Mouse (Mus musculus) neural tube, embryonic 15.5 days (tissue): ENCODE data around the gene B3galnt2. TPM values are rescaled to one million over a fixed set of nuclear protein-coding genes. Genes with fewer than 3 reads are reported as not detected.
"Not testable (repeated sequence)": the region's sequence is repeated elsewhere in the genome, so short reads cannot be mapped to it uniquely, and the experiment has no call there.

Experiments
- ATAC-seq: fragments of 200-750 bp; cut with Nextera tagmentation; 2 replicates; pipeline ENCODE4 v1.8.0; 2017; ENCODE audit warnings: mild to moderate bottlenecking, moderate TSS enrichment, moderate library complexity; ENCODE audit not compliant: low FRiP score
- H3K27ac ChIP-seq: fragments of 300-500 bp; sonication (generic); replicated peaks from 2 replicates; pipeline ENCODE4 v1.5.1; 2015; ENCODE audit warnings: mild to moderate bottlenecking, inconsistent platforms
- H3K27me3 ChIP-seq: fragments of 300-500 bp; sonication (generic); replicated peaks from 2 replicates; pipeline ENCODE4 v1.6.1; 2015; ENCODE audit warnings: inconsistent platforms
- H3K36me3 ChIP-seq: fragments of 300-500 bp; sonication (generic); 2 replicates; pipeline ENCODE4 v1.6.1; 2015; ENCODE audit warnings: inconsistent platforms
- H3K4me1 ChIP-seq: fragments of 300-500 bp; sonication (generic); 2 replicates; pipeline ENCODE4 v1.6.1; 2015; ENCODE audit warnings: inconsistent platforms
- H3K4me2 ChIP-seq: fragments of 300-500 bp; sonication (generic); 2 replicates; pipeline ENCODE4 v1.6.1; 2015; ENCODE audit warnings: inconsistent platforms, mild to moderate bottlenecking, moderate library complexity
- H3K4me3 ChIP-seq: fragments of 300-500 bp; sonication (generic); replicated peaks from 2 replicates; pipeline ENCODE4 v1.5.1; 2015; ENCODE audit warnings: mild to moderate bottlenecking, inconsistent platforms
- H3K9ac ChIP-seq: fragments of 300-500 bp; sonication (generic); replicated peaks from 2 replicates; pipeline ENCODE4 v1.6.1; 2015; ENCODE audit warnings: mild to moderate bottlenecking, inconsistent platforms
- H3K9me3 ChIP-seq: fragments of 300-500 bp; sonication (generic); replicated peaks from 2 replicates; pipeline ENCODE4 v1.6.1; 2016; ENCODE audit warnings: inconsistent platforms
- WGBS: fragments of 180-500 bp; shearing (Covaris S2); methylation state at CpG from one replicate; pipeline ENCODE4 v1.1.7; 2015; ENCODE audit warnings: mixed read lengths; 5-methylcytosine and 5-hydroxymethylcytosine counted together
- polyA plus RNA-seq: library from polyadenylated mRNA; unstranded; fragments of >200 nt; fragmentation: Nextera tagmentation; extraction: Ambion mirVana; gene quantifications from 2 replicates; pipeline ENCODE4 v1.2.1, GENCODE M21; 2015

The B3galnt2 gene
- polyA plus RNA-seq, 1 experiment from 2014 or later, result 17.0 TPM

DNA sequence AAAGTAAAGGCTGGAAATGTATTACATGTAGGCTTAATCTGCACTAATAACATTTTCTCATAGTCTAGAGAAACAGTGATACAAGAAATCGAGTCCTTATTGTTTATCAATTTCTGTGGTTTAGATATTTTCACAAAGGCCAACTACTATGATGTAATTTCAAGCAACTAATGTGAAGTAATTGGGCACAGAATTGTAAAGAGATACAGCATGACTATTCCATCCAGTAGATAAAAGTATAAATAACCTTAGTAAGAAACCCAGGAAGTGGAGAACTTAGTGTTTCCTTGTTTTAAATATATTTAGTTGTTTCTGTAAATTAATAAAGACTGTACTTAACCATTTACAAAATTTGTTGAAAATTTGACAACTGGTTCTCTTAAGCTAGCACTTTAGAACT is 15.5 kb downstream of the B3galnt2 start:
- Histone ChIP-seq H3K9me3 (no peaks in the 10 kb centered on the region), H3K27ac (no peak overlapping the region), H3K4me2 (no peak overlapping the region), H3K4me1 (no peaks in the 10 kb centered on the region), H3K27me3 (no peaks in the 10 kb centered on the region), H3K9ac (no peak overlapping the region), H3K4me3 (no peak overlapping the region), H3K36me3 (peaks cover 18% of the 10 kb centered on the region; the same call in 1 of the 2 replicates)
- 98% methylated on average over 1 of the region's 1 CpGs for WGBS
- ATAC-seq, result no peak

DNA sequence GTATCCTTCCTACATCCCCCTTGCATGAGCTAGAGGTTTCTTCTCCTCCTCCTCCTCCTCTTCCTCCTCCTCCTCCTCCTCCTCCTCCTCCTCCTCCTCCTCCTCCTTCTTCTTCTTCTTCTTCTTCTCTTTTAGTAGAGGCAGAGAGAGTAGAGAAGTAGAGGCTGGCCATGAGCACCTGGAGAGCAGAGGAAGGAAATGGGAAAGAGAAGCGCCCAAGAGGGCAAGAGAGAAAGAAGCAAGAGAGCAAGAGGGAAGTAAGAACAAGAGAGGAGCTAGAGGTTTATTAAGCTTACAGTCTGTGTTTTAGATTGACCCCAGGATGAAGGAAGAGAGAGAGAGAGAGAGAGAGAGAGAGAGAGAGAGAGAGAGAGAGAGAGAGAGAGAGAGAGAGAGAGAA is 27.6 kb downstream of the B3galnt2 start:
- not testable (repeated sequence) for H3K4me1 ChIP-seq, H3K4me2 ChIP-seq, H3K27me3 ChIP-seq, H3K9ac ChIP-seq, H3K9me3 ChIP-seq, ATAC-seq, H3K4me3 ChIP-seq, H3K27ac ChIP-seq
- WGBS, result 78% methylated on average over 1 of the region's 1 CpGs
- H3K36me3 ChIP-seq, result peaks cover 13% of the 10 kb centered on the region

DNA sequence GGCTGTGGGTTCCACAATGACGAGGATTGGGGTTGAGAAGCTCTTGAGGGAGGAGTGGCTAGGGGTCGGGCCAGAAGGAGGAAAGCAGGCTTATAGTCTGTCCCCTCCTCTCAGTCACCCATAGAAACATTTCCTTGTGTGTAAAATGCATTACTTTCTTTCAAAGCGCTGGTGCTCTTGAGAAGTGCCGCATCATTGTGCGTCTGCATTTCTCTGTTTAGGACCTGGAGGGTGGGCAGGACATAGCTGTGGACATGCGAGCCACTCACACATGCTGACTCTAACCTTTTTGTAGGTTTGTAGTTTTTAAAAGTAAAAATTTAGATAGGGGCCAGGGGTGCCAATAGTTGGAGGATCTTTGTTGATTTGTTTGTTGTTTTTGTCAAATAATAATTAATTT is 29.3 kb downstream of the B3galnt2 start:
- Histone ChIP-seq H3K27me3 (no peaks in the 10 kb centered on the region), H3K4me2 (no peak overlapping the region), H3K9me3 (no peaks in the 10 kb centered on the region), H3K4me1 (no peaks in the 10 kb centered on the region), H3K9ac (no peak overlapping the region), H3K36me3 (peaks cover 9% of the 10 kb centered on the region), H3K4me3 (no peak overlapping the region), H3K27ac (no peak overlapping the region)
- 90% methylated on average over 6 of the region's 6 CpGs for WGBS
- no peak for ATAC-seq

GRCm38 (mm10) chr13:13989135-13989534 is 34.9 kb downstream of the B3galnt2 start:
- Histone ChIP-seq H3K4me1 (no peaks in the 10 kb centered on the region), H3K4me3 (no peak overlapping the region), H3K27ac (no peak overlapping the region), H3K9me3 (no peaks in the 10 kb centered on the region), H3K27me3 (no peaks in the 10 kb centered on the region), H3K4me2 (no peak overlapping the region), H3K36me3 (peaks cover 33% of the 10 kb centered on the region), H3K9ac (no peak overlapping the region)
- no peak for ATAC-seq
- WGBS, result 95% methylated on average over 2 of the region's 2 CpGs

- Histone ChIP-seq H3K4me1 (no peaks in the 10 kb centered on the region), H3K4me2 (no peak overlapping the region), H3K9ac (no peak overlapping the region), H3K36me3 (peaks cover 44% of the 10 kb centered on the region), H3K9me3 (no peaks in the 10 kb centered on the region), H3K27ac (no peak overlapping the region), H3K4me3 (no peak overlapping the region), H3K27me3 (no peaks in the 10 kb centered on the region)
- 79% methylated on average over 2 of the region's 2 CpGs for WGBS
- ATAC-seq, result no peak
Observed at GRCm38 (mm10) chr13:13990391-13990790, 36.1 kb downstream of the B3galnt2 start.

GRCm38 (mm10) chr13:13993041-13993440 is 38.8 kb downstream of the B3galnt2 start:
- no peak for ATAC-seq
- Histone ChIP-seq H3K9me3 (no peaks in the 10 kb centered on the region), H3K27ac (no peak overlapping the region), H3K4me1 (no peaks in the 10 kb centered on the region), H3K4me3 (no peak overlapping the region), H3K27me3 (no peaks in the 10 kb centered on the region), H3K36me3 (peaks cover 64% of the 10 kb centered on the region), H3K4me2 (no peak overlapping the region), H3K9ac (no peak overlapping the region)
- 74% methylated on average over 3 of the region's 3 CpGs for WGBS

DNA sequence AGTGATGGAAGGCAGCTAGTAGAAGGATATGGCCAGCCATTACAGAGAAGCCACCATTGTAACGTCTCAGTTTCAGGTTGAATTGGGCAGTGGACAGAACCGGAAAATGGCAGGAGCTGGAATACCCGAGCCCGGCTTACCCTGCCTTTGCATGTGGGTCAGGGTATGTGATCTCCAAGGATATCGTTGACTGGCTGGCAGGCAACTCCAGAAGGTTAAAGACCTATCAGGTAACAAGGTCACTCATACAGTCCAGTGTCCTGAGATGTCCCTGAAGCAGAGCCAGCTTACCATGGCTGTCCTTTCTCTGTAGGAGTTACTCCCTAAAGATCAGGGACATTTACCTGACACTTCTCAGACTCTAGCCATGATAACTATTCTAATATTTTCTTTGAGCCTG is 40.8 kb downstream of the B3galnt2 start:
- H3K27me3 ChIP-seq, result no peaks in the 10 kb centered on the region
- H3K36me3 ChIP-seq, result peaks cover 75% of the 10 kb centered on the region
- WGBS, result 97% methylated on average over 5 of the region's 5 CpGs

DNA sequence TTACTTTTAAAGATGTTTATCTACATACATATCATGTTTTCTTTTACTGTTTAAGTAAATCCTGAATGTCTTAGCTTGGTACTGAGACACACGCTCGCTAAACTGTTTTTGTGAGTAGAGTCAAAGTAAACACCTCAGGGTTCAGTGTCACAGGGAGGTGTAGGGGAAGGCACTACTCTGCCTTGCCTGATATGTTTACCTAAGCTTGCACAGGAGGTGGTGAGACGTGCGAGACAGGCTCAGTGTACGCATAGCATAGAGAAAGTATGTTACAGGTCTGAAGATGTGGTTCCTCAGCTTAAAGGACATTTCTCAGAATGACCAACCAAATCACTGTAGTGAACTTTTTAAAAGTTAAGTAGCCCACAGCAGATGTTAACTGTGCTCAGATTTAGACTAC is 43.2 kb downstream of the B3galnt2 start:
- 88% methylated on average over 5 of the region's 5 CpGs for WGBS
- no peak for ATAC-seq
- Histone ChIP-seq H3K9me3 (no peaks in the 10 kb centered on the region), H3K36me3 (peaks cover 87% of the 10 kb centered on the region), H3K9ac (no peak overlapping the region), H3K4me2 (no peak overlapping the region), H3K27ac (no peak overlapping the region), H3K4me1 (no peaks in the 10 kb centered on the region), H3K27me3 (no peaks in the 10 kb centered on the region), H3K4me3 (no peak overlapping the region)

More for the DNA sequence above, 40.8 kb downstream of the B3galnt2 start:
- H3K4me3 ChIP-seq, result no peak overlapping the region
- no peak overlapping the region for H3K9ac ChIP-seq
- H3K4me1 ChIP-seq, result no peaks in the 10 kb centered on the region
- H3K4me2 ChIP-seq, result no peak overlapping the region
- H3K27ac ChIP-seq, result no peak overlapping the region
- no peak for ATAC-seq
- no peaks in the 10 kb centered on the region for H3K9me3 ChIP-seq

DNA sequence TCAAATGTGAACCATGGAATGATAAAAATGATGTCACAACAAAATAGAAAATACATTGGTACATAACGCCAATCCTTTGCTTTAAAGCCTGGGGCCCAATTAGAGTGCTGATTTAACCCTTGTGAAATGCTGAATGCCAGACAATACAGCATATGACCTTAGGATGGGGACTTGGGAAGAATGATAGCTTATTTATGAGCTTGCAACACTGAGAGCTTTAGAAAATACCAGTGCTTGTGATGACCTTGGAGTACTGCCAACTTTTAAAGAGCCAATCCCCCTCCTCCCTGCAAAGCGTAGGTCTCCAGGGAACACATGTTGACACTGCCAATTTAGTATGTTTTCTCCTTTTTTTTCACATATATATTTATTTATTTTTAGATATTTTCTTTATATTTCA is 48.4 kb downstream of the B3galnt2 start:
- no peak for ATAC-seq
- 60% methylated on average over 2 of the region's 2 CpGs for WGBS
- Histone ChIP-seq H3K4me2 (no peak overlapping the region), H3K4me1 (no peaks in the 10 kb centered on the region), H3K4me3 (no peak overlapping the region), H3K9me3 (no peaks in the 10 kb centered on the region), H3K27me3 (no peaks in the 10 kb centered on the region), H3K9ac (no peak overlapping the region), H3K36me3 (peaks cover 73% of the 10 kb centered on the region), H3K27ac (no peak overlapping the region)

DNA sequence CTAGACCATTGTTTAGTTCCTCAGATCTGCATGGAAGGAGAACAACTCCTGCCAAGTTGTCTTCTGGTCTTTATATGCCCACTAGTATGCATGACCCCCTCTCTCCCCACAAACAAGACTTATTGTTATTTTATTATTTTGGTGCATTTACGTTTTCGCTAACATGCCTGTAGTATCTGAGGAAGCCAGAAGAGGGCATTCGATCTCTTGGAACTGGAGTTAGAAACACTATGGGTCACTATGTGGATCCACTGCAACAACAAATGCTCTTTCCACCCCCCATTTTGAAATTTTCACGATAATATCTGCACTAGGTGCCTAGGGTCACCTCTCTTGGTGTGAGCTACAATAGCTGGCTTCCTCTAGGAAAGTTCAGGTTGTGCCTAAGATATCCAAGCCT is 49.8 kb downstream of the B3galnt2 start:
- WGBS, result 86% methylated on average over 4 of the region's 4 CpGs
- ATAC-seq, result no peak
- H3K4me3 ChIP-seq, result no peak overlapping the region
- peaks cover 72% of the 10 kb centered on the region for H3K36me3 ChIP-seq
- H3K27ac ChIP-seq, result no peak overlapping the region
- H3K9me3 ChIP-seq, result no peaks in the 10 kb centered on the region
- H3K27me3 ChIP-seq, result no peaks in the 10 kb centered on the region
- H3K4me1 ChIP-seq, result no peaks in the 10 kb centered on the region
- H3K4me2 ChIP-seq, result no peak overlapping the region
- H3K9ac ChIP-seq, result no peak overlapping the region

DNA sequence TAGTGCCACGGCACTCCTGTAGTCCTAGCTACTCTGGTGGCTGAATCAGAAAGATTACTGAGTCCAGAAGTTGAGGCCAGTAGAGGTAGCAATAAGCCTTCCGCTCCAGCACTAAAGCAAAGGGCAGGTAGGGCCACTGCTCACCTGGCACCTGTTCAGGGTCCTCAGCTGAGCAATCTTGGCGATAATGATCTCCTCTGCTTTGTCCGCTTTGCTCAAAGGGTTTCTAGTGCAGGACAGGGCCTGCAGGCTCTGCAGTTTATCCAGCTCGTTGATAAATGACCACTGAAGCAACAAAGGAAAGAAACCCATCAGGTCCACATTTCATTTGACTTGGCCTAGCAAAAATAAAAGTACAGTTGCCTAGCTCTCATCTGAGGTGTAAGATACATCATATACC is 50.7 kb downstream of the B3galnt2 start:
- WGBS, result 92% methylated on average over 5 of the region's 5 CpGs
- Histone ChIP-seq H3K4me1 (no peaks in the 10 kb centered on the region), H3K27me3 (no peaks in the 10 kb centered on the region), H3K4me2 (no peak overlapping the region), H3K27ac (no peak overlapping the region), H3K9me3 (no peaks in the 10 kb centered on the region), H3K36me3 (peaks cover 68% of the 10 kb centered on the region), H3K4me3 (no peak overlapping the region), H3K9ac (no peak overlapping the region)
- ATAC-seq, result no peak

- ATAC-seq, result no peak
- WGBS, result 58% methylated on average over 2 of the region's 2 CpGs
- Histone ChIP-seq H3K4me3 (no peak overlapping the region), H3K9ac (no peak overlapping the region), H3K27me3 (no peaks in the 10 kb centered on the region), H3K9me3 (no peaks in the 10 kb centered on the region), H3K36me3 (peaks cover 61% of the 10 kb centered on the region), H3K4me2 (no peak overlapping the region), H3K4me1 (no peaks in the 10 kb centered on the region), H3K27ac (no peak overlapping the region)
Observed at GRCm38 (mm10) chr13:14006056-14006455, 51.8 kb downstream of the B3galnt2 start.

DNA sequence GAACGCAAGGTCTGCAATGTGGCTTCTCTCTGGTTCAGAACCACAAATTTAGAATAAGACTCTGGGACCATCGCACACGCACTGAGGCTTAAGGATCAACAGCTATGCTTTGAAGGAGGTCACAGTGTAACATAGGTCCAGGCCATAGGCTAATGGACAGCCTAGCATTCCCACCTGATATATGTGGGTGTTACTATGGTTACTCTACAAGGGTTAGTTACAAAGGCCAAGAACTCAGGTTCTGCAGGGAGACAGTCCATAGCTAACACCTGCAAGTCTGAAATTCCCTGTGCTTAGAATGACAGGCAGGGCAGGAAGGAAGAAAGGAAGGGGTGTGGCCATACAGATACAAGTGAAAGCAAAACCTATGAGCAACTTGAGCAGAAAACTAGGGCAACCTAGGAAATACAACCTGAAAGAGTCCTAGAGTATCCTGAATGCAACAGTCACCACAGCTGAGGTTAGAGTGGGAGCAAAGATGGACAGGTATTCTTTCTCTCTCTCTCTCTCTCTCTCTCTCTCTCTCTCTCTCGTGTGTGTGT is 57.3 kb downstream of the B3galnt2 start:
- 95% methylated on average over 4 of the region's 4 CpGs for WGBS
- Histone ChIP-seq H3K4me1 (no peaks in the 10 kb centered on the region), H3K4me3 (no peak overlapping the region), H3K9ac (no peak overlapping the region), H3K27ac (no peak overlapping the region), H3K36me3 (peaks cover 47% of the 10 kb centered on the region), H3K9me3 (no peaks in the 10 kb centered on the region), H3K27me3 (no peaks in the 10 kb centered on the region), H3K4me2 (no peak overlapping the region)
- ATAC-seq, result no peak
